Mouse (Mus musculus): ENCODE measurements around the gene Prune2. TPM values are rescaled to one million over a fixed set of nuclear protein-coding genes. Genes with fewer than 3 reads are reported as not detected.

Prune2 gene
- polyA plus RNA-seq, 2 experiments from 2014 or later, result 0.17 to 0.24 TPM

DNA sequence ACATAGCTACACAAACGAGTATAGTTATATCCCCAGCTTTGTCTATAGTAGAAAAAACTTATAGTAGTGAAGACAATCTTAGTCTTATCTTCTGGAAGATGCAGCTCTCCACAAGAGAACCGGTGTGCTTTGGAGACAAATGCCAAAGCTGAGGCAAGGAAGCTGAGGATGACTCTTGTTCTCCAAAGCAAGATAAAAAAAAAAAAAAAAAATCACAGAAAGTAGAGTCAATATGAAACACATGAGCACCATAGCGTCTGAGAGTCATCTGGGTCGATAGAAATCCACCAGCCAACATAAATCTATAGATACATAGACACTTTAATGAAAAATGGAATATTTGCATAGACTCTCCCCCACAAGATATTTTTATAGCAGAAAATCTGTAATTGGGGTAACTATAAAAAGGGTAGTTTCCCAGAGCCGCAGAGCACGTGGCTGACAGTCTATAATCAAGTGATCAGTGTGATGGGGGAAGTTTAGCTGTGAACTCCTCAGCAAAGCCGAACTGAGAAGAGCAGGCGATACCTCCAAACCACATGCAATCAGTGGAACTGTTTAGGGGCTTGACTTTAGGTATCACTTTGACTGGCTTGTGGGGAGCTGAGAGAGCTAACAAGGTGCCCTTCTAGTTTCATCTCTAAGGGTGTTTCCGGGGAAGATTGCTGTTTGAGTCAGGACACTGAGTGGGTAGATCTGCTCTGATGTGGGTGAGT lies 308.7 kb downstream of the Prune2 start:
- peak; percentile 78 for ATAC-seq

DNA sequence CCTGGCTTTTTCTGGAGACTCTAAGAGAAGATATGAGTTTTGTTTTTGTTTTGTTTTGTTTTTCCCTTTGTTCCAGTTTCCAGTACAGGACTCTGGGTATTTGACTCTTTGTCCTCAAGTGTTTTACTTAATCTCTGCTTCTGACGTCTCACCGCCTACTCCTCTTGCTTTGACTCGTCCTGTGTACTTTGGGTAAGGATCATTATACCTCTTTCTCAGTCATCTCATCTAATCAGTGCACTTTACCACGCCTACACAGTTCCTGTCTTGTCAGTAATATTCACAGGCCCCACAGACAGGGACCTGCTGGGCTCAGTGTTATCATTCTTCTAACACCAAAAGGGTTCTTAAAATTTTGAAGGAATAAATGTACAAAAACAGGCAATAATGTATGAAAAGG lies 312.8 kb downstream of the Prune2 start:
- peak; percentile 62 for ATAC-seq

DNA sequence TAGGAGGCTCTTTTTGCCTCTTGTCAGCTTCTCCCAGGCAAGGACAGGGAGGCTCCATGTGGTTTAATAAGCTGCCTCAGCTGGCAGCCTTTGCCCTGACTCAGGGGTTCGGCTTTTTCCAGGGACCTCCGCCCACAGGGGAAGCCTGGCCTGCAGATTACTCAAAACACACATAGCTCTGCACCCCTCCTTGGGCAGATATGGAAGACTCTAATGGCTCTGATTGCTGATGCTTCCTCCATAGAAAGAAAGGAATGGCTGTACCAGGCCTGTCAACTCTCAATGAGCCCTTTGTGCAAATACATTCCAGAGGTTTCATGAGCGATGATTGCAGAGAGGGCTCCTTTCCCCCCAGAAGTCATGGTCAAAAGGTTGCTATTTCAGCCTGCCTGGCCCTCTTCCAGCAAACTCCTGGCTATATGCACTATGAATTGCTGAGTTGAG lies 315.3 kb downstream of the Prune2 start:
- ATAC-seq, result no peak

DNA sequence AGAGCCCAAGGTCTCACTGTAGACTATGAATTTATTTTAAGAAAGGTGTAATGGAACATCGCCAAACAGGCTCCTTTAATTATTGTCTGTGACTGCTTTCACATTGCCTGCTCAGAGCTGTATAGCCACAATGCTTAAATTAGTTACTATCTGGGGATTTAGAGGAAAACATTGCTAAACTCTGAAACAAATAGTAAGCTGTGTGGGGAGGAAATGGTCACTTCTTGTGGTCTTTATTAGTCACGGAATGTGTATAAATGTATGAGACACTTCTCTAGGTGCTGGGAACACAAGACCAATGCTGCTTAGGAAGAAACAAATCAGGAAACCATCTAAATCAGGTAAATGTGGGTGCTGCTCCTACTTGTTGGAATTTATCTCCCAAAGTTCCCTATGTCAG lies 317.1 kb downstream of the Prune2 start:
- no peak for ATAC-seq

Other genes starting within 250 kb of the Prune2 start
- 10 to 100 TPM; 32.7 to 45.3 TPM for gene Vps13a, start 175.2 kb upstream of the Prune2 start, polyA plus RNA-seq (2017; shearing (Covaris generic))
- gene Foxb2, start 82.3 kb upstream of the Prune2 start, polyA plus RNA-seq (2017; shearing (Covaris generic)), result not detected